Mouse (Mus musculus) G1E (cell line): ENCODE measurements around the gene Six3. TPM values are rescaled to one million over a fixed set of nuclear protein-coding genes. Genes with fewer than 3 reads are reported as not detected.

Experiments
- ATAC-seq: 2 replicates; pipeline ENCODE4 v1.8.0; 2016; ENCODE audit warnings: mild to moderate bottlenecking; ENCODE audit not compliant: insufficient number of reproducible peaks, poor library complexity, low FRiP score, severe bottlenecking; ENCODE audit errors: extremely low read depth
- DNase-seq: peaks from one replicate; pipeline ENCODE4 v3.0.0; 2012; ENCODE audit warnings: low spot score
- H3K27me3 ChIP-seq: 2 replicates; pipeline ENCODE4 v1.6.1; 2012; ENCODE audit warnings: mild to moderate bottlenecking, low read length, inconsistent platforms; ENCODE audit not compliant: insufficient read depth
- H3K36me3 ChIP-seq: replicated peaks from 2 replicates; pipeline ENCODE3; 2012; ENCODE audit warnings: mild to moderate bottlenecking, inconsistent platforms
- H3K4me1 ChIP-seq: 2 replicates; pipeline ENCODE4 v1.6.1; 2012; ENCODE audit warnings: low read depth, low read length, inconsistent platforms, mixed read lengths; ENCODE audit not compliant: insufficient read depth
- H3K4me3 ChIP-seq: 2 replicates; pipeline ENCODE4 v1.5.1; 2012; ENCODE audit warnings: low read depth, mild to moderate bottlenecking, inconsistent platforms, low read length, moderate library complexity, mixed read lengths
- H3K9me3 ChIP-seq: replicated peaks from 2 replicates; pipeline ENCODE4 v1.6.1; 2012; ENCODE audit warnings: inconsistent platforms
- CTCF ChIP-seq: IDR thresholded peaks from 2 replicates; pipeline ENCODE4 v1.5.1; 2012; ENCODE audit warnings: low read depth, low read length, inconsistent platforms, mixed read lengths
- GATA1 ChIP-seq: IDR thresholded peaks from 2 replicates; pipeline ENCODE4 v1.6.1; 2012; ENCODE audit warnings: borderline replicate concordance, low read length, inconsistent platforms, mixed read lengths
- GATA2 ChIP-seq: IDR thresholded peaks from 2 replicates; pipeline ENCODE4 v1.6.1; 2012; ENCODE audit warnings: low read depth, low read length, inconsistent platforms, borderline replicate concordance
- POLR2AphosphoS5 ChIP-seq: IDR thresholded peaks from 2 replicates; pipeline ENCODE4 v1.6.1; 2012; ENCODE audit warnings: low read depth, low read length, inconsistent platforms; ENCODE audit not compliant: insufficient replicate concordance
- TAL1 ChIP-seq: conservative IDR thresholded peaks from 2 replicates; pipeline ENCODE4 v1.6.1; 2012; ENCODE audit warnings: low read depth, low read length, inconsistent platforms, mixed read lengths
- polyA plus RNA-seq: library from polyadenylated mRNA; stranded (reverse); fragments of >175 nt; gene quantifications from 2 replicates; pipeline ENCODE4 v1.2.3, GENCODE M21; 2012
- total RNA-seq, 2 experiments: library from RNA; stranded (forward) in 1 of 2; stranded (reverse) in 1 of 2; fragments of 200-1000 nt in 1 of 2; fragments of >200 nt in 1 of 2; fragmentation: Nextera tagmentation in 1 of 2; gene quantifications; 2 replicates each; pipeline ENCODE4 v1.2.3; 2014 to 2017

The Six3 gene
- total RNA-seq (2014; fragmentation: Nextera tagmentation) (not detected in 2 replicates), total RNA-seq (2017) (0.05 and 0.12 TPM in 2 replicates), polyA plus RNA-seq (0.03 TPM in 1 of 2 replicates, not detected in the other)

DNA sequence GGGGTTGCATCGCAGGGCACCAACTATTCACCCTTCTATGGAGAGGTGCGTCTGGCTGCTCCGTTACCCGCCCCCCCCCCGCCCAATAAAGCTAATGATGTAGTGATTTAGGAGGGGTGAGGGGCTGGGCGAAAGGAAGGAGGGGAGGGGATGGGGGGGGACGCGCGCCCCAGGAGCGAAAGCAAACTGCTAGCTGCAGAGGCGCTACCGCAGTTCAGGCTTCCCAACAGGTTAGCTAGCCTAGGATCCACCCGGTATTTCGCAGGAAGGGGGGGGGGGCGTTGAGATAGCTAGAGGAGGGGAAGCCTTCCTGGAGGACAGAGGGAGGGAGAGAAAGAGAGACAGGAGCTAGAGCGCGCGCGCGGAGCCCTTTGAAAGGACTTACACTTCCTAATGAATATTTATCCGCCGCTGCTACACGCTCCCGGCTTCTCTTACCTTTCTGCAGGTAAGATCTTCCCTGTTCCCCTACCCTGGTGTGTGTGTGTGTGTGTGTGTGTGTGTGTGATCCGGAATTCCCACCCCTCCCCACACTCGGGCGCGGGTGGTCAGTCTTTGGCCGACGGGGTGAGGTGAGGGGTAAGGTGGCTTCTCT is at the start of gene Six3:
Gene Six3 (plus strand): TSS at position 343 of the 595 bp plus-strand sequence.
- H3K4me1 ChIP-seq = no peaks in the 10 kb centered on the region
- TF ChIP-seq TAL1 (no peak), POLR2AphosphoS5 (no peak), GATA1 (no peak), GATA2 (no peak), CTCF (no peak)
- no peak within 1 kb of the TSS for H3K4me3 ChIP-seq
- no peak for ATAC-seq
- peaks cover 72% of the 10 kb centered on the region; the same call in 1 of the 2 replicates for H3K27me3 ChIP-seq
- H3K9me3 ChIP-seq = no peaks in the 10 kb centered on the region; the same call in 1 of the 2 replicates
- no peaks in the 10 kb centered on the region for H3K36me3 ChIP-seq
- DNase-seq = no peak

- peaks cover 16% of the 10 kb centered on the region for H3K9me3 ChIP-seq
- ATAC-seq = no peak
- no peak overlapping the region for H3K4me3 ChIP-seq
- H3K27me3 ChIP-seq = peaks cover 9% of the 10 kb centered on the region
- no peaks in the 10 kb centered on the region for H3K36me3 ChIP-seq
- DNase-seq = no peak
- no peak for TF ChIP-seq GATA2
- no peak for TF ChIP-seq TAL1
- TF ChIP-seq CTCF = no peak
- TF ChIP-seq POLR2AphosphoS5 = no peak
- H3K4me1 ChIP-seq = peaks cover 18% of the 10 kb centered on the region
Observed at GRCm38 (mm10) chr17:85564107-85564506, 49.3 kb upstream of the Six3 start.

DNA sequence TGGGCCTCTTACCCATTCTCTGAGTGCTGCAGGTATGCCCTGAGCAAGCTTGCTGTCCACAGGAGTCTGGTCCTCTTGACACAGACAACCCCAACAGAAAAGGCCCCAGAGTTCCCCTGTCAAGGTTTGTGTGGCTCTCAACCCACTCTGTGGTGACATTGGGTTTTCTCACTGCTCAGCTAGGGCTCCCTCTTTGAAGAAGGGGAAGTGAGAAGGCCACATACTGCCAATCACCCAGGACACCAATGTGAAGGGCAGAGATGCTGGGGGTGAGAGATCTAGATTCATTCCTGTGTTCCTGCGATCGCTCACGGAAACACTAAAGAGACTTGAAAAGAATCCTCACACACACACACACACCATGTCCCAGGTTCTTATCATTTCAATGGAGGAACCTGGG is 39.4 kb upstream of the Six3 start:
- Histone ChIP-seq H3K27me3 (peaks cover 19% of the 10 kb centered on the region; the same call in 1 of the 2 replicates), H3K4me3 (no peak overlapping the region), H3K9me3 (no peaks in the 10 kb centered on the region), H3K36me3 (no peaks in the 10 kb centered on the region), H3K4me1 (peaks cover 10% of the 10 kb centered on the region)
- no peak for TF ChIP-seq GATA2
- TF ChIP-seq GATA1 = no peak
- no peak for TF ChIP-seq TAL1
- TF ChIP-seq POLR2AphosphoS5 = no peak
- no peak for TF ChIP-seq CTCF
- no peak for ATAC-seq
- no peak for DNase-seq

DNA sequence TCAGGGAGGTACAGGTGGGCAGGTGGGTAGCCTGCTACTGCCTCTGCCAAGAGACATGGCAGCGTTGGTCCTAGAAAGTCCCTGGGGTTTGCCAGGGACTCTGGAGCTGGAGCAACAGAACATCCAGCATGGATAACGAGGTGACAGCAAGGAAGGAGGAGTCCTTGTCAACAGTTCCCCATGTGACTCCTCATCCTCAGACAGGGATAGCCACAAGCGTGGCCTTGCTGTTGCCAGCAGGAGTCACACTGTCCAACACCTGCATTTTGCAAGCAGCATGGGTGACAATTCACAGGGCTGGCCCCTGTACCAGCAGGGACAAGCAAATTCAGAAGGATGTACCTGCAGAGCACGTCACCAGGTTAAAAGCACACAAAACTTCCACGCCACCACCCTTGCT is 35.1 kb upstream of the Six3 start:
- H3K4me3 ChIP-seq = no peak overlapping the region
- DNase-seq (no peak), ATAC-seq (no peak)
- no peaks in the 10 kb centered on the region for H3K9me3 ChIP-seq
- peaks cover 19% of the 10 kb centered on the region for H3K4me1 ChIP-seq
- TF ChIP-seq CTCF (no peak), GATA1 (no peak), GATA2 (no peak), POLR2AphosphoS5 (no peak), TAL1 (no peak)
- H3K27me3 ChIP-seq = peaks cover 7% of the 10 kb centered on the region; the same call in 1 of the 2 replicates
- H3K36me3 ChIP-seq = no peaks in the 10 kb centered on the region

GRCm38 (mm10) chr17:85579350-85579749 is 34.1 kb upstream of the Six3 start:
- no peaks in the 10 kb centered on the region for H3K36me3 ChIP-seq
- no peak overlapping the region for H3K4me3 ChIP-seq
- TF ChIP-seq GATA1 = no peak
- peak; percentile 53 for TF ChIP-seq TAL1
- H3K27me3 ChIP-seq = peaks cover 7% of the 10 kb centered on the region; the same call in 1 of the 2 replicates
- no peaks in the 10 kb centered on the region for H3K9me3 ChIP-seq
- ATAC-seq (no peak), DNase-seq (no peak)
- peaks cover 20% of the 10 kb centered on the region for H3K4me1 ChIP-seq

GRCm38 (mm10) chr17:85580221-85580620 is 33.2 kb upstream of the Six3 start:
- ATAC-seq = no peak
- DNase-seq = no peak
- Histone ChIP-seq H3K4me3 (no peak overlapping the region), H3K9me3 (no peaks in the 10 kb centered on the region), H3K27me3 (peaks cover 7% of the 10 kb centered on the region; the same call in 1 of the 2 replicates), H3K4me1 (peaks cover 25% of the 10 kb centered on the region), H3K36me3 (no peaks in the 10 kb centered on the region)
- TF ChIP-seq CTCF = no peak
- no peak for TF ChIP-seq GATA2
- no peak for TF ChIP-seq GATA1
- no peak for TF ChIP-seq TAL1
- TF ChIP-seq POLR2AphosphoS5 = no peak
